Mouse (Mus musculus): ENCODE measurements at regions not wholly inside any gene's neighbourhood (a gene's known extent, or its start where the extent isn't known, plus 50 kb on each side); places are given as distances from the start of the nearest gene placed in this dataset.

DNA sequence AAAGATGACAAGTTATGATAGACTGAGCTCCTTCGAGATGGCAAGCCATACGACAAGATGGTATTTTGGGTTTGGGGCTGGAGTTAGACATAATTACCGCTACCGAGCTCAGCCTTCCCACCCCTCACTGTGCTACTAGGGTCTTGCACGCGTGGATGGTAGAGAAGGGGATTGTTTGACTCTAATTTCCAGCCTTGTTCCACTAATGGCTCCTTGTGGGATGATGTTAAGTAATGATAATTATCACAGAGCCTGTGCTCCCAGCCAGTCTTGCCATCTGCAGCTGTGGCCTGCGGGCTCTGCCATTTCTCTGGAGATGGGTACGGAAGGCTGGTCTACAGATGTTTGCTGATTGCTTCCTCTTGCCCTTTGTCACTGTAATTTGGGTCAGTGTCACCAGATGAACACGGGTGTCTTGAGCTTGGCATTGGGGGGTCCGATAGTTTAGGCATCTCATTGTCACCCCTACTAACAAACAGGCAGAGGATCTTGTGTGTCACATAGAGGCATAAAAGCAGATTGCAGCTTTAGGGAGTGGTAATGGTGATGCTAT, 108.8 kb upstream of the Ctbp2 start:
- TF ChIP-seq REST (IDR thresholded peaks at IDR 0.05; ENCODE audit: insufficient read depth, insufficient read length): no peak
- no peak for TF ChIP-seq MYOG (IDR thresholded peaks at IDR 0.05; ENCODE audit: control insufficient read depth in 1 of 3, insufficient read depth in 1 of 3, insufficient read length in 2 of 3, low read depth in 2 of 3)
- no peak for TF ChIP-seq TCF12 (IDR thresholded peaks at IDR 0.05; ENCODE audit: insufficient read depth, poor library complexity, severe bottlenecking)
- no peak for TF ChIP-seq TCF3 (IDR thresholded peaks at IDR 0.05; ENCODE audit: insufficient read length, low read depth)
- no peak for TF ChIP-seq CEBPB (IDR thresholded peaks at IDR 0.05; ENCODE audit: insufficient read depth, poor library complexity, severe bottlenecking)
- no peak for TF ChIP-seq POLR2AphosphoS2 (IDR thresholded peaks at IDR 0.05; ENCODE audit: insufficient read length, low read depth)
- H3K36me3 ChIP-seq (ENCODE audit: control insufficient read depth, insufficient read depth): no peaks in the 10 kb centered on the region
- H3K4me2 ChIP-seq (ENCODE audit: low read depth): no peak overlapping the region
- no peak overlapping the region for H3K4me3 ChIP-seq
- no peak overlapping the region for H3ac ChIP-seq (ENCODE audit: control insufficient read depth, insufficient read length)
- no peaks in the 10 kb centered on the region for H3K79me2 ChIP-seq (ENCODE audit: control insufficient read depth, insufficient read depth)
- peaks cover 5% of the 10 kb centered on the region for H3K27me3 ChIP-seq (ENCODE audit: control insufficient read depth, insufficient read depth, insufficient read length)

DNA sequence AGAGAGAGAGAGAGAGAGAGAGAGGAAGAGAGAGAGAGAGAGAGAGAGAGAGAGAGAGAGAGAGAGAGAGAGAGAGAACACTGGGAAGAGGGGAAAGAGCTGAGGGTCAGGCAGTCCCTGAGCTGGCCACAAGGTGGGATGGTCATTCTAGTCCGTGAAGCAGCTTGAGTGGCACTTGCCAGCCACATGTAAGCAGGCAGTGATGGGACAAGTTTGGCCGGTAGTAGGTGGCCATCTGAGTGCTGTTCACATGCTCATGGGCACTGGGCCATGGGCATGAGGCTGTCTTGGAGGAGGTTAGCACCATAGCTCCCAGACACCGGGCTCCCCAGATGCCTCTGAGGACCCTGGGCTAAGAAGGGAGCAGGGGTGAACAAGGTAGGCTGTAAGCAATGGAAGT, 106.7 kb upstream of the Ctbp2 start:
- Histone ChIP-seq H3K79me2 (ENCODE audit: control insufficient read depth, insufficient read depth) (no peaks in the 10 kb centered on the region), H3K36me3 (ENCODE audit: control insufficient read depth, insufficient read depth) (no peaks in the 10 kb centered on the region), H3K27me3 (ENCODE audit: control insufficient read depth, insufficient read depth, insufficient read length) (peaks cover 9% of the 10 kb centered on the region), H3K4me3 (no peak overlapping the region), H3ac (ENCODE audit: control insufficient read depth, insufficient read length) (no peak overlapping the region), H3K4me2 (ENCODE audit: low read depth) (no peak overlapping the region)
- no peak for TF ChIP-seq E2F4 (IDR thresholded peaks at IDR 0.05; ENCODE audit: insufficient read depth)
- TF ChIP-seq REST (IDR thresholded peaks at IDR 0.05; ENCODE audit: insufficient read depth, insufficient read length): no peak
- no peak for TF ChIP-seq TCF12 (IDR thresholded peaks at IDR 0.05; ENCODE audit: insufficient read depth, poor library complexity, severe bottlenecking)
- no peak for TF ChIP-seq CEBPB (IDR thresholded peaks at IDR 0.05; ENCODE audit: insufficient read depth, poor library complexity, severe bottlenecking)
- TF ChIP-seq POLR2A (IDR thresholded peaks at IDR 0.05; ENCODE audit: insufficient read length, low read depth): no peak
- TF ChIP-seq SRF (IDR thresholded peaks at IDR 0.05; ENCODE audit: control insufficient read depth, insufficient read length, low read depth): no peak
- TF ChIP-seq MYOG (IDR thresholded peaks at IDR 0.05; ENCODE audit: control insufficient read depth in 1 of 3, insufficient read depth in 1 of 3, insufficient read length in 2 of 3, low read depth in 2 of 3): no peak
- no peak for TF ChIP-seq USF1 (IDR thresholded peaks at IDR 0.05; ENCODE audit: low read depth)
- no peak for TF ChIP-seq MYOD1 (IDR thresholded peaks at IDR 0.05; ENCODE audit: control insufficient read depth in 1 of 3, insufficient read length in 2 of 3, low read depth in 2 of 3)
- TF ChIP-seq MAX (IDR thresholded peaks at IDR 0.05; ENCODE audit: low read depth): no peak
- TF ChIP-seq TCF3 (IDR thresholded peaks at IDR 0.05; ENCODE audit: insufficient read length, low read depth): no peak
- TF ChIP-seq POLR2AphosphoS2 (IDR thresholded peaks at IDR 0.05; ENCODE audit: insufficient read length, low read depth): no peak

DNA sequence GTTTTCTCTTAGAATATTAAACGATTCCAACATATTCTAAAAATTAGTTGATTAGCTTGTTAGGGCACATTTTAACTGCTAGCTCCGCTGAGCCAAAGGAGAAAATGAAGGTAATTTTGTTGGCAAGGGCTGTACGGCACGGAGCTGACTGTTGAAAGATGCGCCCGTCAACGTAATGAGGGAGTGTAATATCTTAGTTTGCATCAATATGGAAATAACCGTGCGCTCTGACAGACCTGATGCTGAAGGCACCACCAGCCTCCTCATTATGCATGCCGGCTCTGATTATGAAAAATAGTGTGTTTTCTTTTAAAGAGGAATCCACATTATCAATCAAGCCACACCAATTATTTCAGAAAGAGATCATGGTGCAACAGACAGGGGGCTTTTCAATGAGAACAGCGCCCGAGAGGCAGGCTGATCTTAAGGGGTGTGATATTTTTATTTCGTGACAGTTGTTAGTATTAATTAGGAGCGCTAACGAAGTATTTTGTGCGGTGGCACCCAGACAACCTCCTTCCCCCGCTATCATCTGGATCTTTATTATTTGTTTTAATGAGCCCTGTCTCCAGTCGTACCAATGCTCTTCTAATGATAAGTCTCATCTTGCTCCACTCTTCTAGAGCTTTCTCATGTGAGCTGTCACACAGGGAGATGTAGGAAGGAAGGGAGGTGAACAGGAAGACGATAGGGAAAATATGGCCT, 99.9 kb upstream of the Ctbp2 start:
- Histone ChIP-seq H3K4me3 (no peak overlapping the region), H3K27me3 (ENCODE audit: control insufficient read depth, insufficient read depth, insufficient read length) (peaks cover 4% of the 10 kb centered on the region)
- TF ChIP-seq USF1 (IDR thresholded peaks at IDR 0.05; ENCODE audit: low read depth): no peak
- TF ChIP-seq SRF (IDR thresholded peaks at IDR 0.05; ENCODE audit: control insufficient read depth, insufficient read length, low read depth): no peak
- TF ChIP-seq MYOD1 (IDR thresholded peaks at IDR 0.05; ENCODE audit: control insufficient read depth in 1 of 3, insufficient read length in 2 of 3, low read depth in 2 of 3): no peak
- no peak for TF ChIP-seq POLR2AphosphoS2 (IDR thresholded peaks at IDR 0.05; ENCODE audit: insufficient read length, low read depth)
- TF ChIP-seq E2F4 (IDR thresholded peaks at IDR 0.05; ENCODE audit: insufficient read depth): no peak
- no peak for TF ChIP-seq POLR2A (IDR thresholded peaks at IDR 0.05; ENCODE audit: insufficient read length, low read depth)
- no peak for TF ChIP-seq MAX (IDR thresholded peaks at IDR 0.05; ENCODE audit: low read depth)

DNA sequence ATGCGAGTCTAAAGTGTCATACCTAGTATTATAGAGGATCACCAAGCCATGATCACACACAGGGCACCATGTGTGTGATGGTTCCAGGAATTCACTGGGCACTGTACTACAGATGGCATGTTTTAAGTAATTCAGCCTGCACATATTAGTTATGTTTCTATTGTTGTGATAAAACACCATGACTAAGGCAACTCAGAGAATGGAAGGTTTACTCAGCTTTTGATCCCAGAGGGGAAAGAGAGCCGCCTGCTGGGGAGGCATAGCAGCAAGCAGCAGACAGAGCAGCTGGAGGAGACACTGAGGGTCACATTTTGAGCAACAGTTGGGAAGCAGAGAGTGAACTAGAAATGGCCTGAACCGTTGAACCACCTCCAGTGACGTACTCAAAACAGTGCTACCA, 88.2 kb upstream of the Ctbp2 start:
- Histone ChIP-seq H3K79me2 (ENCODE audit: control insufficient read depth, insufficient read depth) (no peaks in the 10 kb centered on the region), H3K4me2 (ENCODE audit: low read depth) (no peak overlapping the region), H3K27me3 (ENCODE audit: control insufficient read depth, insufficient read depth, insufficient read length) (peaks cover 4% of the 10 kb centered on the region), H3K4me3 (no peak overlapping the region), H3ac (ENCODE audit: control insufficient read depth, insufficient read length) (no peak overlapping the region), H3K36me3 (ENCODE audit: control insufficient read depth, insufficient read depth) (no peaks in the 10 kb centered on the region)
- TF ChIP-seq SRF (IDR thresholded peaks at IDR 0.05; ENCODE audit: control insufficient read depth, insufficient read length, low read depth): no peak

More for the DNA sequence above, 99.9 kb upstream of the Ctbp2 start:
- Histone ChIP-seq H3K36me3 (ENCODE audit: control insufficient read depth, insufficient read depth) (no peaks in the 10 kb centered on the region), H3ac (ENCODE audit: control insufficient read depth, insufficient read length) (no peak overlapping the region), H3K4me2 (ENCODE audit: low read depth) (no peak overlapping the region), H3K79me2 (ENCODE audit: control insufficient read depth, insufficient read depth) (no peaks in the 10 kb centered on the region)

DNA sequence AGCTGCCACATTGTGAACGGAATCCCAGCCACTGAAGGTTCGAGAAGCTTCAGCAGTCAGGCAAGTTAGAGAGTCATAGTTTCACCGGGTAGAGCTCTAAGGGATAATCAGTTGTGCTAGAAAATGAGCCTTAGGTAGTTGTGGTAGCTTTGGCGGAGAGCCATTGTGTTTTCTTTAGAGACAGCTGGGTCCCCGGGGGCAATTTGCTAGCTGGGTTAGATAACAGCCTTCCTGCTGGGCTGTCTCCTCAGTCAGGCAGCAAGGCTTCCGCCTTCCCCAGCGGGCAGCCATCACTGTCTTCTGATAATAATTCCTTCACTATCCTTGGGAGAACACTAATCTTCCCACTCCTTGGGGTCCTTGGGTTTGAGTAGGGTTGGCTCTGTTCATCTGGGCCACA, 81.5 kb upstream of the Ctbp2 start:
- Histone ChIP-seq H3K27me3 (ENCODE audit: control insufficient read depth, insufficient read depth, insufficient read length) (peaks cover 19% of the 10 kb centered on the region), H3K4me2 (ENCODE audit: low read depth) (no peak overlapping the region), H3K79me2 (ENCODE audit: control insufficient read depth, insufficient read depth) (no peaks in the 10 kb centered on the region), H3K36me3 (ENCODE audit: control insufficient read depth, insufficient read depth) (no peaks in the 10 kb centered on the region), H3ac (ENCODE audit: control insufficient read depth, insufficient read length) (no peak overlapping the region), H3K4me3 (no peak overlapping the region)
- TF ChIP-seq MYOD1 (IDR thresholded peaks at IDR 0.05; ENCODE audit: control insufficient read depth in 1 of 3, insufficient read length in 2 of 3, low read depth in 2 of 3) (no peak), E2F4 (IDR thresholded peaks at IDR 0.05; ENCODE audit: insufficient read depth) (no peak), REST (IDR thresholded peaks at IDR 0.05; ENCODE audit: insufficient read depth, insufficient read length) (no peak), POLR2A (IDR thresholded peaks at IDR 0.05; ENCODE audit: insufficient read length, low read depth) (no peak), MAX (IDR thresholded peaks at IDR 0.05; ENCODE audit: low read depth) (no peak), MYOG (IDR thresholded peaks at IDR 0.05; ENCODE audit: control insufficient read depth in 1 of 3, insufficient read depth in 1 of 3, insufficient read length in 2 of 3, low read depth in 2 of 3) (no peak), TCF12 (IDR thresholded peaks at IDR 0.05; ENCODE audit: insufficient read depth, poor library complexity, severe bottlenecking) (no peak), TCF3 (IDR thresholded peaks at IDR 0.05; ENCODE audit: insufficient read length, low read depth) (no peak), SRF (IDR thresholded peaks at IDR 0.05; ENCODE audit: control insufficient read depth, insufficient read length, low read depth) (no peak), POLR2AphosphoS2 (IDR thresholded peaks at IDR 0.05; ENCODE audit: insufficient read length, low read depth) (no peak), USF1 (IDR thresholded peaks at IDR 0.05; ENCODE audit: low read depth) (no peak), CEBPB (IDR thresholded peaks at IDR 0.05; ENCODE audit: insufficient read depth, poor library complexity, severe bottlenecking) (no peak)
